ENCODE assay signal across 8 mouse cellular contexts in the genomic region with DNA sequence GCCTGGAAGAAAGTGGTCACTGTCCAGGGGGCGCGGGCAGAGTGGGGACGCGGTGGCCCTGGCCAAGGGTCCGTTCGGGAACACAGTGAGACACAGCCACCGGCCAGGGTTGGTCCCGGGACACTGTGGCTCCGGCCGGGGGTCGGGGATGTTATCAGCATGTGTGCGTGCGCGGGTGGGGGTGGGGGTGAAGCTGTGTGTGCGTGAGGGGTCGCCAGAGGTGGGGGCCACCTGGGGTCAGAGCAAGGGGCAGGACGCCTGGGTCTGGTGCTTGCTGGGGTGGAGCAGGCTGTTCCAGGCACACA. TPM values are rescaled to one million over a fixed set of nuclear protein-coding genes. Genes with fewer than 3 reads are reported as not detected.
A peak's percentile ranks its signal among the peaks of the same experiment; 100 is the strongest.
DNase-seq lines count a peak whose midpoint lies in the region; ATAC-seq and TF ChIP-seq lines count a peak whose summit lies in the region.

No protein-coding gene starts in this region.

- 0 out of 2 replicates have a peak, but pooled peaks have one; percentile 13 for ATAC-seq in lung, embryonic 15.5 days (ENCODE audit: borderline replicate concordance, extremely low read depth, low FRiP score, low TSS enrichment)
- ATAC-seq in forebrain, embryonic 15.5 days (replicated peaks): no peak
- ATAC-seq in limb, embryonic 14.5 days (ENCODE audit: low FRiP score, low read depth): no peak
- no peak; the same call in 1 of the 2 replicates for ATAC-seq in stomach, embryonic 14.5 days (ENCODE audit: insufficient number of reproducible peaks, insufficient read depth, low FRiP score, low read depth)

- no peaks in the 10 kb centered on the region for H3K9me3 ChIP-seq in lung, embryonic 15.5 days
- H3K9me3 ChIP-seq in forebrain, embryonic 15.5 days: no peaks in the 10 kb centered on the region
- no peaks in the 10 kb centered on the region for H3K9me3 ChIP-seq in limb, embryonic 14.5 days (ENCODE audit: control insufficient read depth, low read length)
- no peaks in the 10 kb centered on the region; the same call in 1 of the 2 replicates for H3K9me3 ChIP-seq in stomach, embryonic 14.5 days (ENCODE audit: control insufficient read depth, low read depth, low read length)

- TF ChIP-seq POLR2A in limb, embryonic 14.5 days (IDR thresholded peaks at IDR 0.05; ENCODE audit: borderline replicate concordance, extremely low read depth, insufficient read depth, insufficient read length): no peak

- H3K4me1 ChIP-seq in lung, embryonic 15.5 days: peaks cover 11% of the 10 kb centered on the region
- peaks cover 9% of the 10 kb centered on the region for H3K4me1 ChIP-seq in forebrain, embryonic 15.5 days
- H3K4me1 ChIP-seq in limb, embryonic 14.5 days (ENCODE audit: control insufficient read depth, insufficient read depth, low read length): 0 out of 2 replicates have a peak, but pooled peaks cover 5% of the 10 kb centered on the region
- peaks cover 7% of the 10 kb centered on the region; the same call in 1 of the 2 replicates for H3K4me1 ChIP-seq in stomach, embryonic 14.5 days (ENCODE audit: control insufficient read depth, insufficient read depth, low read length)

- no peak for DNase-seq in lung, adult 18-20 months
- no peak for DNase-seq in limb, embryonic 14.5 days (ENCODE audit: low spot score)
- no peak for DNase-seq in embryo, embryonic 9.5 days (ENCODE audit: extremely low spot score)
- no peak for DNase-seq in left cerebral cortex, adult 18-20 months (ENCODE audit: low spot score in 2 of 2)
- DNase-seq in spleen, adult 12 weeks (ENCODE audit: low spot score): no peak

- H3K4me3 ChIP-seq in lung, embryonic 15.5 days: peak overlapping the region; percentile 31
- peak overlapping the region; percentile 19; the same call in 1 of the 2 replicates for H3K4me3 ChIP-seq in forebrain, embryonic 15.5 days
- peak overlapping the region; percentile 31 for H3K4me3 ChIP-seq in limb, embryonic 14.5 days (replicated peaks; ENCODE audit: low read length)
- H3K4me3 ChIP-seq in stomach, embryonic 14.5 days (ENCODE audit: low read depth, low read length): peak overlapping the region; percentile 15

- H3K27ac ChIP-seq in lung, embryonic 15.5 days: no peak overlapping the region
- H3K27ac ChIP-seq in forebrain, embryonic 15.5 days (replicated peaks): no peak overlapping the region
- no peak overlapping the region for H3K27ac ChIP-seq in limb, embryonic 14.5 days (replicated peaks; ENCODE audit: low read depth, low read length)
- no peak overlapping the region for H3K27ac ChIP-seq in stomach, embryonic 14.5 days (ENCODE audit: low read length)

- H3K36me3 ChIP-seq in lung, embryonic 15.5 days: no peaks in the 10 kb centered on the region
- H3K36me3 ChIP-seq in forebrain, embryonic 15.5 days: no peaks in the 10 kb centered on the region
- no peaks in the 10 kb centered on the region for H3K36me3 ChIP-seq in limb, embryonic 14.5 days (ENCODE audit: control insufficient read depth, insufficient read depth, low read length)
- H3K36me3 ChIP-seq in stomach, embryonic 14.5 days (ENCODE audit: control insufficient read depth, insufficient read depth, low read length): no peaks in the 10 kb centered on the region

- peak overlapping the region; percentile 32; the same call in 1 of the 2 replicates for H3K9ac ChIP-seq in lung, embryonic 15.5 days
- H3K9ac ChIP-seq in forebrain, embryonic 15.5 days (replicated peaks): peak overlapping the region; percentile 33; the same call in 1 of the 2 replicates
- H3K9ac ChIP-seq in limb, embryonic 14.5 days (ENCODE audit: low read depth, low read length, severe bottlenecking): peak overlapping the region; percentile 48
- no peak overlapping the region for H3K9ac ChIP-seq in stomach, embryonic 14.5 days (replicated peaks; ENCODE audit: low read depth, low read length)

- peak overlapping the region; percentile 61 for H3K4me2 ChIP-seq in lung, embryonic 15.5 days
- H3K4me2 ChIP-seq in forebrain, embryonic 15.5 days (replicated peaks): peak overlapping the region; percentile 45
- H3K4me2 ChIP-seq in limb, embryonic 14.5 days (replicated peaks; ENCODE audit: low read depth, low read length, severe bottlenecking): peak overlapping the region; percentile 53
- H3K4me2 ChIP-seq in stomach, embryonic 14.5 days (replicated peaks; ENCODE audit: low read depth, low read length): peak overlapping the region; percentile 46

- WGBS in lung, embryonic 15.5 days: 4% methylated on average over 17 of the region's 17 CpGs
- WGBS in forebrain, embryonic 15.5 days: 3% methylated on average over 17 of the region's 17 CpGs
- 6% methylated on average over 17 of the region's 17 CpGs for WGBS in limb, embryonic 14.5 days
- WGBS in stomach, embryonic 14.5 days: 1% methylated on average over 17 of the region's 17 CpGs

- H3K27me3 ChIP-seq in lung, embryonic 15.5 days: peaks cover 36% of the 10 kb centered on the region
- H3K27me3 ChIP-seq in forebrain, embryonic 15.5 days: peaks cover 16% of the 10 kb centered on the region; the same call in 1 of the 2 replicates
- 0 out of 2 replicates have a peak, but pooled peaks cover 11% of the 10 kb centered on the region for H3K27me3 ChIP-seq in limb, embryonic 14.5 days (ENCODE audit: control insufficient read depth, insufficient read depth, low read length)
- no peaks in the 10 kb centered on the region for H3K27me3 ChIP-seq in stomach, embryonic 14.5 days (ENCODE audit: control insufficient read depth, insufficient read depth, low read length)

RNA-seq across cellular contexts. Expression of gene Zan, which starts 8.9 kb away (rescaled TPM):
- 0.26 and 0.35 TPM in 2 replicates for polyA plus RNA-seq in lung, embryonic 15.5 days (2015; fragmentation: Nextera tagmentation; extraction: Ambion mirVana)
- polyA plus RNA-seq in forebrain, embryonic 15.5 days (2015; fragmentation: Nextera tagmentation; extraction: Ambion mirVana): 0.04 and 0.14 TPM in 2 replicates
- polyA plus RNA-seq in limb, embryonic 14.5 days (2012; rRNA removed): 0.35 and 0.37 TPM in 2 replicates
- polyA plus RNA-seq in limb, embryonic 14.5 days (2014; fragmentation: Nextera tagmentation; extraction: Ambion mirVana): 0.11 TPM in 1 of 2 replicates, not detected in the other
- polyA plus RNA-seq in stomach, embryonic 14.5 days (2014; fragmentation: Nextera tagmentation; extraction: Ambion mirVana): 1.1 and 1.5 TPM in 2 replicates
- under 1 TPM; 0.12 to 0.30 TPM for total RNA-seq in left cerebral cortex, adult 18-20 months (2021)

RNA-seq across cellular contexts. Expression of gene Pop7, which starts 16.5 kb away (rescaled TPM):
- 54.1 and 58.4 TPM in 2 replicates for polyA plus RNA-seq in lung, embryonic 15.5 days (2015; fragmentation: Nextera tagmentation; extraction: Ambion mirVana)
- polyA plus RNA-seq in forebrain, embryonic 15.5 days (2015; fragmentation: Nextera tagmentation; extraction: Ambion mirVana): 75.9 and 79.3 TPM in 2 replicates
- polyA plus RNA-seq in limb, embryonic 14.5 days (2012; rRNA removed): 40.6 and 50.4 TPM in 2 replicates
- 52.1 and 54.2 TPM in 2 replicates for polyA plus RNA-seq in limb, embryonic 14.5 days (2014; fragmentation: Nextera tagmentation; extraction: Ambion mirVana)
- polyA plus RNA-seq in stomach, embryonic 14.5 days (2014; fragmentation: Nextera tagmentation; extraction: Ambion mirVana): 51.7 and 56.2 TPM in 2 replicates
- 10 to 100 TPM; 31.3 to 33.3 TPM for total RNA-seq in left cerebral cortex, adult 18-20 months (2021)

RNA-seq across cellular contexts. Expression of gene Gigyf1, which starts 32.5 kb away (rescaled TPM):
- 11.8 and 12.1 TPM in 2 replicates for polyA plus RNA-seq in lung, embryonic 15.5 days (2015; fragmentation: Nextera tagmentation; extraction: Ambion mirVana)
- 19.2 and 20.0 TPM in 2 replicates for polyA plus RNA-seq in forebrain, embryonic 15.5 days (2015; fragmentation: Nextera tagmentation; extraction: Ambion mirVana)
- polyA plus RNA-seq in limb, embryonic 14.5 days (2012; rRNA removed): 45.1 and 51.5 TPM in 2 replicates
- 11.8 and 13.3 TPM in 2 replicates for polyA plus RNA-seq in limb, embryonic 14.5 days (2014; fragmentation: Nextera tagmentation; extraction: Ambion mirVana)
- polyA plus RNA-seq in stomach, embryonic 14.5 days (2014; fragmentation: Nextera tagmentation; extraction: Ambion mirVana): 16.0 and 16.3 TPM in 2 replicates
- total RNA-seq in left cerebral cortex, adult 18-20 months (2021): 10 to 100 TPM; 62.3 to 65.6 TPM

RNA-seq across cellular contexts. Expression of gene Epo, which starts 47.2 kb away (rescaled TPM):
- 0.55 and 0.66 TPM in 2 replicates for polyA plus RNA-seq in lung, embryonic 15.5 days (2015; fragmentation: Nextera tagmentation; extraction: Ambion mirVana)
- polyA plus RNA-seq in forebrain, embryonic 15.5 days (2015; fragmentation: Nextera tagmentation; extraction: Ambion mirVana): not detected in 2 replicates
- polyA plus RNA-seq in limb, embryonic 14.5 days (2012; rRNA removed): 0.12 and 0.19 TPM in 2 replicates
- polyA plus RNA-seq in limb, embryonic 14.5 days (2014; fragmentation: Nextera tagmentation; extraction: Ambion mirVana): 0.83 TPM in 1 of 2 replicates, not detected in the other
- 0.38 TPM in 1 of 2 replicates, not detected in the other for polyA plus RNA-seq in stomach, embryonic 14.5 days (2014; fragmentation: Nextera tagmentation; extraction: Ambion mirVana)
- total RNA-seq in left cerebral cortex, adult 18-20 months (2021): not detected

RNA-seq across cellular contexts. Expression of gene Gnb2, which starts 47.5 kb away (rescaled TPM):
- 414 and 437 TPM in 2 replicates for polyA plus RNA-seq in lung, embryonic 15.5 days (2015; fragmentation: Nextera tagmentation; extraction: Ambion mirVana)
- 535 and 578 TPM in 2 replicates for polyA plus RNA-seq in forebrain, embryonic 15.5 days (2015; fragmentation: Nextera tagmentation; extraction: Ambion mirVana)
- polyA plus RNA-seq in limb, embryonic 14.5 days (2012; rRNA removed): 770 and 1,100 TPM in 2 replicates
- polyA plus RNA-seq in limb, embryonic 14.5 days (2014; fragmentation: Nextera tagmentation; extraction: Ambion mirVana): 460 and 474 TPM in 2 replicates
- 404 and 443 TPM in 2 replicates for polyA plus RNA-seq in stomach, embryonic 14.5 days (2014; fragmentation: Nextera tagmentation; extraction: Ambion mirVana)
- 100 to 1,000 TPM; 607 to 661 TPM for total RNA-seq in left cerebral cortex, adult 18-20 months (2021)
